Mouse (Mus musculus) thymus, postnatal 0 days (tissue): Measurements from ENCODE around the gene Rab42. TPM values are rescaled to one million over a fixed set of nuclear protein-coding genes. Genes with fewer than 3 reads are reported as not detected.
A peak's percentile ranks its signal among the peaks of the same experiment; 100 is the strongest.

Experiments used
- DNase-seq: peaks from one replicate; pipeline ENCODE4 v3.0.0-alpha.2; 2015; ENCODE audit warnings: low spot score
- polyA plus RNA-seq: library from polyadenylated mRNA; unstranded; fragments of >200 nt; fragmentation: Nextera tagmentation; extraction: Ambion mirVana; gene quantifications from 2 replicates; pipeline ENCODE4 v1.2.1, GENCODE M21; 2015

The Rab42 gene
- 10.8 and 11.9 TPM in 2 replicates for polyA plus RNA-seq

DNA sequence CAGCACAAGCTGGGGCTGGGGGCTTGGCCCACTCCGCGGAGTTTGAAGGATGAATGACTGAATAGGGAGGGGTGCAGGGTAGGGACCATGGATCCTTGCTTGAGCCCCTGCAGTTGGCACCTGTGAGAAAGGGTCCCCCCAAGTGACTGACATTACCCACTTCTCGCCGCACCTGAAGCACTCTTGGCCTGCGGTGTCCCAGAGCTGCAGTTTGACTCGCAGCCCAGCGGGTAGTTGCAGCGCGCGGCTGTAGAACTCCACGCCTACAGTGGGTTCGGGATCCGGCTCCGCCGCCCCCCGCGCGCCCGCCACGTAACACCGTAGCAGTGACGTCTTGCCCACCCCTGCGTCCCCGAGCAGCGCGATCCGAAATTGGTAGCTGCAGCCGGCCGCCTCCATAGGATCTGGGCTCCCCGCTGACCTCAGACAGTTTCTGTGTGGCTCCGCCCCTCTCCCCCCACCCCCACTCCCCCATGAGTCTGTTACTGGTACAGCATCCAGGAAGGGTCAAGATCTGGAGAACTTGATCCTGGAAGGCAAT, at the start of gene Rab42:
Gene Rab42, minus strand, starts transcription at position 447 of the 541 bp plus-strand sequence.
- peak; percentile 68 for DNase-seq

- peak; percentile 14 for DNase-seq
These were observed 49.6 kb upstream of the Rab42 start for GRCm38 (mm10) chr4:132352739-132353138.

DNA sequence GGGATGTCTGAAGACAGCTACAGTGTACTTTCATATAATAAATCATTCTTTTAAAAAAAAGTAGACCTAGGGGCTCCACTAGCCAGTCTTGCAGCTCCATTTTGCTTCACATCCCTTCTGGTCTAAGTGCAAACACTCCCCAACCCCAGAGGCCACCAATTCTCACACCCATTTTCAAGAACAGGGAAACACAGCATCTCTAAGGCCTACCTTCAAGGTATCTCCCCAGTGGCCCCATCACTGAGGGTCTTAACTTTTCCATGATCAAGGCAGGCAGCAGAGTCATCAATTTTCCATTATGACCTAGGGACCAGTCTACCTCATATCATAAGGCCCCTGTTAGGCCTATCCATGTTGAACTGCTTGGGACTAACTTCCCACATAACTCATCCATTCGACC, 48.2 kb upstream of the Rab42 start:
- DNase-seq = no peak

DNA sequence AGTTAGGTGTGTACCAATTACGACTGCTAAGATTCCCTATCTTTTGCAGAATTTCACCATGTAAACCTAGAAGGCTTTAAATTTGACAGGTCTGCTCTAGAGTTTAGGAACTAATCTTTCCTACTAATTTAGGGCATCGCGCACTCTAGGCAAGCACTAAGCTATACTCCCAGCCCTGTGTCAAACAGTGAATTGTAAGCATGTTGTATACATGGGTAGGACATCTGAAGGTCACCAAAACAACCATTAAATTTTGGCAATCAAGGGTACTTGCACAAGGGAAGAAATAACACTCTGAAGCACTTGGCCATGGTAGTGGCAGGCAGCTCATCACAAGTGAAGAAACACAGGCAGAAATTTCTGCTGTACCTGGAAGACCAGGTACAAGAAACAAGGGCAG, 47.7 kb upstream of the Rab42 start:
- DNase-seq = no peak

DNA sequence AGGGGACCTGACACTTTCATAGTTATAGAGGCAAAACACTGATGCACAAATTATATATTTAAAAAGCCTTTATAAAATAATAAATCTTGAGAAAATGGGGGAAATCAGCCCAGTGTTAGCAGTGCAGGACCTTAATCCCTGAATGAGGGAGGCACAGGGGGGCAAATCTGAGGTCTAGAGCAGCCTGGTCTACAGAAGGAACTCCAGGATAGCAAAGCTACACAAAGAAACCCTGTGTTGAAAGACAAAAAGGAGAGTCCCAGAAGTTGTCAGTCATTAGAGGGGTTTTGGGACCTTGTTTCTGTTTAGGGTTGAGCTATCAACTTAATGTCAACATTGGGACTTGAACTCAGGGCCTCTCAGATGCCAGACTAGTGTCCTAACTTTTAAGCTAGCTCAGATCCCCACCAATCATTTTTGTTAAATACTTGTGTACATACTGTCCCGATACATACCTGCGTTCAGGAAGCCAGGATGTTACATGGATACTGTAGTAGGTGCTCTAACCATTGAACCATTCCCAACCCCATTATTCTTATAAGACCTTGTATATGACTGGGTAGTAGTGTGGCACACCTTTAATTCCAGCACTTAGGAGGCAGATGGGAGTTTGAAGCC, 47.0 kb upstream of the Rab42 start:
- no peak for DNase-seq

DNA sequence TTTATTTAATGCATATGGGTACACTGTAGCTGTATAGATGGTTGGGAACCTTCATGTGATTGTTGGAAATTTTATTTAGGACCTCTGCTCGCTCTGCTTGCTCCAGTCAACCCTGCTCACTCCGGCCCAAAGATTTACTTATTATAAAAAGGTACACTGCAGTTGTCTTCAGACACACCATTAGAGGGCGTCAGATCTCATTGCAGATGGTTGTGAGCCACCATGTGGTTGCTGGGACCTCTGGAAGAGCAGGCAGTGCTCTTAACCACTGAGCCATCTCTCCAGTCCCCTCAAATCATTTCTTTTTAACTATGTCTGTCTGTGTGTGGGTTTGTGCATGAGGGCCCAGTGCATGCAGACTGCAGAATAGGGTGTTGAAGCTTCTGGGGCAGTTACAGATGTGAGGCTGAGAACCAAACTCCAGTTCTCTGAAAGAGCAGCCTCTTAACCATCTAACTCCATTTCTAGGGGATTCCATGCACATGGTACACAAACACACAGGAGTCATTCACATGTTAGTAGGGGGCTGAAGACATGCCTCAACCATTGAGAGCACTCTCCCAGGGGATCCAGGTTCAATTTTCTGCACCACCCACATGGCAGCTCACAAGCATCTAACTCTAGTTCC, 46.4 kb upstream of the Rab42 start:
- DNase-seq = no peak

DNA sequence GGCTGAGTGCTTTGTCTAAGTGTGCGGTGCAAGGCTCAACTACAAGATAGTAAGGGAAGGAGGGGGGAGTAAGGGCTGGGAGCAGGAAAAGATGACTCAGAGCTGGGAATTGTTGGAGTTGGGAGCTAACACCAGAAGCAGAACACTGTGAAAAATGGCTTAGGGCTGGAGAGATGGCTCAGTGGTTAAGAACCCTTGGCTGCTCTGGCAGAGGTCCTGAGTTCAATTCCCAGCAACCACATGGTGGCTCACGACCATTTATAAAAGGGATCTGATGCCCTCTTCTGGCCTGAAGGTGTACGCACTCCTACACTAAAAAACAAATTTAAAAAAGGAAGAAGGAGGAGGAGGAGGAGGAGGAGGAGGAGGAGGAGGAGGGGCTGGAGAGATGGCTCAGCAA, 43.5 kb upstream of the Rab42 start:
- DNase-seq = no peak

DNA sequence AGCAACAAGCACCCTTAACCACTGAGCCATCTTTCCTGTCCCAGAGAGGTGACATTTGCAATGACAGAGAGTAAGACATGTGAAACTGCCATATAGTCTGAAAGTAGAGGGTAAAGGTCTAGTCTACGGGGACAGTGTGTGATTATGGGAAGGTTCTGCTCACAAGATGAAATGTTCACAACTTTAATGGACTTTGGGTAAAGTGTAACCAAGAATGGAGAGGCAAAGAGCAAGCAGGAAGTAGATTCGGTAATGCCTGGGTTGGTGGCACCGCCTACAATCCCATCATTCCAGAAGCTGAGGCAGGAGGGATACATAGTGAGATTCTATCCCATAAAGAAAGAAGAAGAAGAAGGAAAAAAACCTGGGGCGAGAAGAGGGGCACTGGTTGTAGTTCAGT, 43.1 kb upstream of the Rab42 start:
- DNase-seq = no peak

DNA sequence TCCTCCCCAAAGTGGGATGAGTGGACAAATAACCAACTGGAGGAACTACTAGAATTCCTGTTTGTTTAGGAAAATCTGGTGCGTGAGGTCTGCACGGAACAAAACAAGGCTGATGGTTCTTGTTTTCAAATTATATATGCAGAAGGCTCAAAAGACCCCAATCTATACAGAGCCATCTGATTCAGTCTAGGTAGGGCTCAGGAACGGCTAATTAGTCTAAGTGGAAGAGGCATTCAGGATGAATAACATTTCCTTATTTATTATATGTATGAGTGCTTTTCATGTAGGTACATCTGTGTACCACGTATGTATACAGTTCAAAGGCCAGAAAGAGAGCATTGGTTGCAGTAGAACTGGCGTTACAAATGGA, 42.6 kb upstream of the Rab42 start:
- no peak for DNase-seq

DNA sequence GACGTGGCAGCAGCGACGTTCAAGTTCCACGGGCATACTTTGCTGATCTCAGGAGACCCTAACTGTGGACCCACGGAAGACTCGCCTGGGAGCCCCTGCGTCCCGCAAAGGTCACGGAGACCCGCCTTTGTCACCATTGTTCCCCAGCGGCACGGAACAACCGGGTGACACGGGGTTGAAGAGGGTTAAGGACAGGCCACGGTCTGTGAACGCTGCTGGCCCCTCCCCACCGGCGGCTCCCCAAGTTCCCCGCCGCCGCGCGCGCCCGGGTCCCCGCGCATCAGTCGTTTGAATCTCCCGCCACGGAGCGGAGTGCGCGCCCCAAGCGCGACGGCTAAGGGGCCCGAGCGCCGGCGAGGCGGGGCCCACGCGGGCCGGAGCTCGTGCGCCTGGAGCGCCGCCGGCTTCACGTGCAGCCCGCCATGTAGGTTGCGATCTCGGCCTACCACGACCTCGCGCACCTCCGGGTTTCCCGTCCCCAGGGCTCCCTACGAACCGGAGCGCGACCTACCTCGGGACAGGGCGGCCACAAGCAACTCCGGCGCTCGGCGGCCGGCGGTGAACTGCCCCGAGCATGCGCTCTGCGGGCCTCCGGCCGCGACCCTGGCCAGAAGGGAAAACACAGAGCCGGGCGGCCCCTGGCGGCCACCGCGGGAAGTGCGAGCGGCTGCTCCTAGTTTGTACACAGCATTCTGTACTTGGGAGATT, 42.1 kb upstream of the Rab42 start:
- peak; percentile 86 for DNase-seq

- no peak for DNase-seq
These were observed 41.4 kb upstream of the Rab42 start for GRCm38 (mm10) chr4:132344403-132345134.

- DNase-seq = no peak
These were observed 38.3 kb upstream of the Rab42 start for GRCm38 (mm10) chr4:132341451-132341850.

- no peak for DNase-seq
These were observed 35.8 kb upstream of the Rab42 start for GRCm38 (mm10) chr4:132338943-132339342.

- DNase-seq = no peak
These were observed 29.7 kb upstream of the Rab42 start for GRCm38 (mm10) chr4:132332880-132333279.

DNA sequence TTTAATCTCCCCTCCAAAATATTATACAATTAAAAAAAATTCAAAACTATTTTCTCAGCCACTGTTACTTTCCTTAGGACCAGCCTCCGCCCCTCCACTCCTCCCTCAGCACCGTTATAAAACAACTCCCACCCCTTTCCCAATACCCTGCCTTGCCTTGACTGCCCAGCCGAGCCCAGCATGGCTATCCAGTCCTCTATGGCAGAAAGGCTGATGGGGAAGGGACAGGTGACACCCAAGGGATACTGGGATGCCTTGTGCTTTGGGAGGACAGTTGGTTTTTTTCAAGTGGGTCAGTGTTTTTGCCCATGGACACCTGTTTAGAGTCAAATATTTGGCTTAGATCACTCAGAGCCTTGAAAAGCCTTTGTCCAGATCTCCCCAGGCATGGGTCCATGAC, 28.8 kb upstream of the Rab42 start:
- no peak for DNase-seq

- DNase-seq = no peak
These were observed 26.7 kb upstream of the Rab42 start for GRCm38 (mm10) chr4:132329835-132330354.

DNA sequence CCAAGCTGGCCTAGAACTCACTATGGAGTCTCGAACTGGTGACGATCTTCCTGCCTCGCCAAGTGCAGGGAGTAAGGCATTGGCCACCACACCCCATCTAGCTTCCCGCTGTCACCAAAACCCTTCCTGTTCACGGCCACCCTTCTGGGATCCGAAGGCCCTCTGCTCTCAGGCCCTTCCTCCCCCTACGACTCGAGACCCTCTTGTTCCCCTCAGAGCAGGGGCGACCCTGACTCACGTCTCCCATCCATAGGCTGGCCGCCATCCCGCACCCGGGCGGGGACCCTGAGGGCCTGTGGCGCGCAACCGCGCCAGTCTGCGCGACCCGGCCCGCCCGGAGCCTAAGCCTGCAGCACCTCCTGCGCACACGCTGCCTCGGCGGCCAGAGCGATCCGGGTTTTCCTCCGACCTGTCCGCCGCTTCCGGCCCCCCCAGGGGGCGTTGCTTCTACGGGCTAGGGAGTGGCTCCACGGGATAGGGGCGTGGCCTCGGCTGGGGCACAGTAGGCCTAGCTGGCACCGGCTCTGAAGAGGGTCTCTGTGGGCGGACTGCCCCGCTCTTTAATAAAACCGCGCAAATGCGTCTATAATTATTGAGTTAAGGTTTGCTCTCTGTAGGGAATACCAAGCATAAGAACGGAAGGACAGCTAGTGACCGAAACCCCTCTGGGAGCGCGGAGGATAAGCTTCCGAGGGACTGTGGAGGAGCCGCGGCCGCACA, 26.1 kb upstream of the Rab42 start, which contains the start of gene Trnau1ap:
Gene Trnau1ap, minus strand, starts transcription at position 424 of the 720 bp plus-strand sequence.
- DNase-seq = peak; percentile 89

- DNase-seq = no peak
These were observed 25.3 kb upstream of the Rab42 start for GRCm38 (mm10) chr4:132328391-132328982.

DNA sequence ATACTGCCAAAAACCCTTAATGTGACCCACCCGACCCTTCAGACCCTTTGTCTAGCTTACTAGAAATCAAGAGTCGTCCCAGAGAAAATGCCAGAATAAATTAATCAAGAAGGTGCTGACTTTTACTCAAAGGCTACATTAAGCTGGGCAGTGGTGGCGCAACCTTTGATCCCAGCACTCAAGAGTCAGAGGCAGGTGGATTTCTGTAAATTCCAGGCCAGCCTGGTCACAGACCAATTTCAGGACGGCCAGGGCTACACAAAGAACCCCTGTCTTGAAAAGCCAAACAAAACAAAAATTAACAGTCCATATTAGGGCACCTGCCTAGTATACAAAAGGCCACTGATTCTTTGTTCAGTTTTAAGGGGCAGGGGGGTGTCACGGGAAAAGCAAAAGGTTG, 23.3 kb upstream of the Rab42 start:
- DNase-seq = no peak

DNA sequence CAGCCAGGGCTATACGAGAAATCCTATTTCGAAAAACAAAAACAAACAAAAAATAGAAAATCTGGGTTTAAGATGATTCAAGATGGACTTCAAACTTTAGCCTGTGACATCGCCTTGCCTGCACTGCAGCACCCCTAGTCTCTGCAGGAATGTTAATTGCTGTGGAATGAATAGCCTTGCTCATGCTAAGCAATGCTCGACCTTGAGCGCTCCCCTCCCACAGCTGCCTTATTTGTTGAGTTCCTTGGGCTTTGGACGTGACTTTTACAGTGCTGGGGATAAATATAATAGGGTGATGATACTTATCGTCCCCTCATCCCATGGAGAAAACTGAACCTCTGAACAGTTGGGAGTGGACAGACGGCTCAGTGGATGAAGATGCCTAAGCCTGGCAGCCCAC, 12.5 kb upstream of the Rab42 start:
- DNase-seq = no peak
